Mouse (Mus musculus) stomach, embryonic 16.5 days (tissue): ENCODE data around the gene Strn3. TPM values are rescaled to one million over a fixed set of nuclear protein-coding genes. Genes with fewer than 3 reads are reported as not detected.

Experiments
- ATAC-seq: fragments of 200-750 bp; cut with Nextera tagmentation; 2 replicates; pipeline ENCODE4 v1.8.0; 2017; ENCODE audit warnings: moderate number of reproducible peaks, moderate TSS enrichment; ENCODE audit not compliant: insufficient read depth, low FRiP score
- H3K27ac ChIP-seq: fragments of 300-500 bp; sonication (generic); 2 replicates; pipeline ENCODE4 v1.5.1; 2014; ENCODE audit warnings: low read length
- H3K27me3 ChIP-seq: fragments of 300-500 bp; sonication (generic); 2 replicates; pipeline ENCODE4 v1.6.1; 2014; ENCODE audit warnings: low read length, control low read depth, mixed read lengths; ENCODE audit not compliant: control insufficient read depth, insufficient read depth
- H3K36me3 ChIP-seq: fragments of 300-500 bp; sonication (generic); 2 replicates; pipeline ENCODE4 v1.6.1; 2014; ENCODE audit warnings: low read length; ENCODE audit not compliant: control insufficient read depth, insufficient read depth
- H3K4me1 ChIP-seq: fragments of 300-500 bp; sonication (generic); 2 replicates; pipeline ENCODE4 v1.6.1; 2014; ENCODE audit warnings: low read length, control low read depth, mixed read lengths; ENCODE audit not compliant: control insufficient read depth, insufficient read depth
- H3K4me2 ChIP-seq: fragments of 300-500 bp; sonication (generic); 2 replicates; pipeline ENCODE4 v1.6.1; 2014; ENCODE audit warnings: low read depth, low read length, mixed read lengths
- H3K4me3 ChIP-seq: fragments of 300-500 bp; sonication (generic); replicated peaks from 2 replicates; pipeline ENCODE4 v1.5.1; 2014; ENCODE audit warnings: mild to moderate bottlenecking, low read length
- H3K9ac ChIP-seq: fragments of 300-500 bp; sonication (generic); 2 replicates; pipeline ENCODE4 v1.6.1; 2014; ENCODE audit warnings: low read length
- H3K9me3 ChIP-seq: fragments of 300-500 bp; sonication (generic); replicated peaks from 2 replicates; pipeline ENCODE4 v1.6.1; 2016; ENCODE audit warnings: low read length, control low read depth; ENCODE audit not compliant: control insufficient read depth
- WGBS: fragments of 180-500 bp; shearing (Covaris S2); extraction: QIAGEN DNeasy Blood & Tissue Kit; methylation state at CpG from one replicate; pipeline ENCODE4 v1.1.7; 2014; 5-methylcytosine and 5-hydroxymethylcytosine counted together
- polyA plus RNA-seq: library from polyadenylated mRNA; unstranded; fragments of >200 nt; fragmentation: Nextera tagmentation; extraction: Ambion mirVana; gene quantifications from 2 replicates; pipeline ENCODE4 v1.2.1, GENCODE M21; 2015

Gene Strn3
- polyA plus RNA-seq, 1 experiment from 2014 or later, result 28.4 TPM

GRCm38 (mm10) chr12:51569472-51569871 is 122.2 kb downstream of the Strn3 start:
- Histone ChIP-seq H3K4me2 (no peak overlapping the region), H3K4me3 (no peak overlapping the region), H3K4me1 (no peaks in the 10 kb centered on the region), H3K9me3 (no peaks in the 10 kb centered on the region; the same call in 1 of the 2 replicates), H3K9ac (no peak overlapping the region), H3K27me3 (no peaks in the 10 kb centered on the region), H3K27ac (no peak overlapping the region), H3K36me3 (no peaks in the 10 kb centered on the region)
- 78% methylated on average over 8 of the region's 8 CpGs for WGBS
- ATAC-seq, result no peak

DNA sequence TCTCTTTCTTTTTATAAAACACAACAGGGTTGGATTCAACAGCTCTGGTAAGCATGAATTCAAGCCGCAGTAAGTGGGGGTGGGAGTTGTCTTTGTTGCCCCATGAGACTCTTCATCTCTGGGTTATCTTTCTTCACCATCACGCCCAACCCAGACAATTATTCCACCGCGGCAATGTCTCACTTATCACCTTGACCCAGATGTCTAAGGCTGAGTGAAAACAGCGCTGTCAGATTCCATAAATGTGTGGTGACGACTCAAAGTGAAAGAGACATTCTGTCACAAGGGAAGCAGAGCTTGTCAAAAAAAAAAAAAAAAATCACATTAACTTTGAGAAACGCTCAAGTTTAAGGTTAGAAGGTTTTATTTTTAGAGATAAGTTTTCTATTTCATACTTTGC is 124.5 kb downstream of the Strn3 start:
- H3K4me1 ChIP-seq, result no peaks in the 10 kb centered on the region
- H3K9me3 ChIP-seq, result no peaks in the 10 kb centered on the region; the same call in 1 of the 2 replicates
- H3K4me2 ChIP-seq, result no peak overlapping the region
- H3K27me3 ChIP-seq, result no peaks in the 10 kb centered on the region
- no peaks in the 10 kb centered on the region for H3K36me3 ChIP-seq
- ATAC-seq, result no peak
- H3K4me3 ChIP-seq, result no peak overlapping the region
- no peak overlapping the region for H3K27ac ChIP-seq
- WGBS, result 72% methylated on average over 7 of the region's 7 CpGs
- no peak overlapping the region for H3K9ac ChIP-seq

DNA sequence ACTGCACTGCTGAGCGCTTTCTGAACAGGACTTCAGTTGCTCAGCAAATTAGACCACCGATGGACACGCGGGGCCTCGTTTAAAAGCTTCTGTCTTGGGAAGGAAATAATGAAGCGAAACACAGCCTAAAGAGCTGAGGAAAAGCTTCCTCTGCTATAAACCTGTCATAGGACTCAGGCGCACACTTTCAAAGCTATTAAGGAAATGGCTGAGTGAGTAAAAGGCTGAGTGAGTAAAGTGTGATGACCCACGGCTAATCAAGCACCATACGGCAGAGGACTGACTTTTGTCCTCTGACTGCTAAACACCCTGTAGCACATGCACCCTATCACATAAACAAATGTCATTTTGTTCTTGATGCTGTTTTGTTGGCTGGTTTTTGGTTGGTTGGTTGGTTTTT is 130.3 kb downstream of the Strn3 start:
- no peaks in the 10 kb centered on the region; the same call in 1 of the 2 replicates for H3K9me3 ChIP-seq
- no peak overlapping the region for H3K4me2 ChIP-seq
- H3K4me3 ChIP-seq, result no peak overlapping the region
- H3K27me3 ChIP-seq, result no peaks in the 10 kb centered on the region
- no peak overlapping the region for H3K9ac ChIP-seq
- no peak for ATAC-seq
- WGBS, result 59% methylated on average over 9 of the region's 9 CpGs
- H3K36me3 ChIP-seq, result no peaks in the 10 kb centered on the region
- H3K4me1 ChIP-seq, result no peaks in the 10 kb centered on the region
- no peak overlapping the region for H3K27ac ChIP-seq

Other genes with a start within 250 kb of the Strn3 start
- 2.0 and 4.4 TPM in 2 replicates for gene Coch, start 98.6 kb downstream of the Strn3 start, polyA plus RNA-seq
- 18.5 and 22.9 TPM in 2 replicates for gene Ap4s1, start 864 bp downstream of the Strn3 start, polyA plus RNA-seq
- 36.7 and 37.4 TPM in 2 replicates for gene Hectd1, start 137.6 kb upstream of the Strn3 start, polyA plus RNA-seq